Mouse (Mus musculus) kidney, embryonic 16.5 days (tissue): ENCODE results near the gene Gfod2. TPM values are rescaled to one million over a fixed set of nuclear protein-coding genes. Genes with fewer than 3 reads are reported as not detected.

ENCODE experiments used
- ATAC-seq: fragments of 200-750 bp; cut with Nextera tagmentation; 2 replicates; pipeline ENCODE4 v1.8.0; 2017; ENCODE audit warnings: moderate TSS enrichment; ENCODE audit not compliant: low FRiP score, low TSS enrichment
- H3K27ac ChIP-seq: fragments of 300-500 bp; sonication (generic); 2 replicates; pipeline ENCODE4 v1.5.1; 2014; ENCODE audit warnings: low read length
- H3K27me3 ChIP-seq: fragments of 300-500 bp; sonication (generic); 2 replicates; pipeline ENCODE4 v1.6.1; 2014; ENCODE audit warnings: low read length, control low read depth, mixed read lengths; ENCODE audit not compliant: insufficient read depth
- H3K36me3 ChIP-seq: fragments of 300-500 bp; sonication (generic); 2 replicates; pipeline ENCODE4 v1.6.1; 2014; ENCODE audit warnings: low read length, control low read depth, mixed read lengths; ENCODE audit not compliant: insufficient read depth
- H3K4me1 ChIP-seq: fragments of 300-500 bp; sonication (generic); 2 replicates; pipeline ENCODE4 v1.6.1; 2014; ENCODE audit warnings: low read length, control low read depth, mixed read lengths; ENCODE audit not compliant: insufficient read depth
- H3K4me2 ChIP-seq: fragments of 300-500 bp; sonication (generic); replicated peaks from 2 replicates; pipeline ENCODE4 v1.6.1; 2014; ENCODE audit warnings: low read depth, low read length
- H3K4me3 ChIP-seq: fragments of 300-500 bp; sonication (generic); 2 replicates; pipeline ENCODE4 v1.5.1; 2014; ENCODE audit warnings: mild to moderate bottlenecking, low read length
- H3K9ac ChIP-seq: fragments of 300-500 bp; sonication (generic); replicated peaks from 2 replicates; pipeline ENCODE4 v1.6.1; 2014; ENCODE audit warnings: low read length
- H3K9me3 ChIP-seq: fragments of 300-500 bp; sonication (generic); 2 replicates; pipeline ENCODE4 v1.6.1; 2016; ENCODE audit warnings: low read length, control low read depth
- WGBS: fragments of 180-500 bp; shearing (Covaris S2); extraction: QIAGEN DNeasy Blood & Tissue Kit; methylation state at CpG from one replicate; pipeline ENCODE4 v1.1.7; 2014; 5-methylcytosine and 5-hydroxymethylcytosine counted together
- polyA plus RNA-seq: library from polyadenylated mRNA; unstranded; fragments of >200 nt; fragmentation: Nextera tagmentation; extraction: Ambion mirVana; gene quantifications from 2 replicates; pipeline ENCODE4 v1.2.1, GENCODE M21; 2015

The Gfod2 gene
- polyA plus RNA-seq, 1 experiment from 2014 or later = 24.9 TPM

- under 1% methylated on average over 55 of the region's 55 CpGs for WGBS
- peak within 1 kb of the TSS; percentile 84 for H3K4me3 ChIP-seq
- no peaks in the 10 kb centered on the region for H3K9me3 ChIP-seq
- H3K27me3 ChIP-seq = no peaks in the 10 kb centered on the region
- peak within 1 kb of the TSS; percentile 75 for H3K9ac ChIP-seq
- peak within 1 kb of the TSS; percentile 95 for H3K4me2 ChIP-seq
- peak; percentile 78 for ATAC-seq
- H3K4me1 ChIP-seq = peaks cover 14% of the 10 kb centered on the region
- no peak within 1 kb of the TSS for H3K27ac ChIP-seq
- H3K36me3 ChIP-seq = peaks cover 17% of the 10 kb centered on the region
Measured at GRCm38 (mm10) chr8:105707498-105708403, 50.7 kb downstream of the Gfod2 start, which contains the start of the genes 4933405L10Rik and Enkd1. Gene 4933405L10Rik (plus strand): TSS chr8:105707655. Gene Enkd1 (minus strand): TSS chr8:105708210.

DNA sequence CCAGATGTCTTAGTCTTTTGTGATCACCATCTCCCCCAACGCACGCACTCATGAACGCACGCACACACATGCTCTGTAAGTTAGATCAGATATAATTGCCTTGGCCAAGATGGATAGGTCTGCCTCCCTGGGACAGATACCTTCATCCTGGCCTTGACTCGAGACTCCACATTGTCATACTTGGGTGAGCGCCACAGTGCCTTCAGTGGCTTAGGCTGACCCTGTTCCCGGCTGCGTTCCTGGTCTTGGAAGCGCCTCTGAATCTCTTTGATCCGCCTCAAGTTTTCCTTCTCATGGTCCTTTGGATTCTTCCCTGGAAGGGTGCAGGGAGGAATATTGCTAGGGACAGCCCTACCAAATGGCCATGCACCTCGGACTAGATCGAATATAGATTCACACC lies 52.0 kb downstream of the Gfod2 start:
- H3K4me1 ChIP-seq = peaks cover 24% of the 10 kb centered on the region
- no peaks in the 10 kb centered on the region for H3K9me3 ChIP-seq
- H3K36me3 ChIP-seq = peaks cover 19% of the 10 kb centered on the region
- WGBS = 57% methylated on average over 12 of the region's 12 CpGs
- peak overlapping the region; percentile 75 for H3K9ac ChIP-seq
- no peak overlapping the region for H3K27ac ChIP-seq
- H3K4me3 ChIP-seq = peak overlapping the region; percentile 84
- no peak for ATAC-seq
- no peaks in the 10 kb centered on the region for H3K27me3 ChIP-seq
- peak overlapping the region; percentile 95 for H3K4me2 ChIP-seq

- H3K27me3 ChIP-seq = no peaks in the 10 kb centered on the region
- H3K4me3 ChIP-seq = no peak overlapping the region
- WGBS = 91% methylated on average over 6 of the region's 6 CpGs
- H3K36me3 ChIP-seq = peaks cover 19% of the 10 kb centered on the region
- no peak overlapping the region for H3K27ac ChIP-seq
- H3K9me3 ChIP-seq = no peaks in the 10 kb centered on the region
- no peak overlapping the region for H3K4me2 ChIP-seq
- no peak for ATAC-seq
- no peak overlapping the region for H3K9ac ChIP-seq
- H3K4me1 ChIP-seq = peaks cover 28% of the 10 kb centered on the region
Measured at GRCm38 (mm10) chr8:105704955-105705354, 53.5 kb downstream of the Gfod2 start.

- Histone ChIP-seq H3K9me3 (no peaks in the 10 kb centered on the region), H3K4me3 (no peak overlapping the region), H3K36me3 (peaks cover 19% of the 10 kb centered on the region), H3K4me1 (peaks cover 33% of the 10 kb centered on the region), H3K27me3 (no peaks in the 10 kb centered on the region), H3K4me2 (no peak overlapping the region), H3K9ac (no peak overlapping the region), H3K27ac (no peak overlapping the region)
- no peak for ATAC-seq
- WGBS = 92% methylated on average over 34 of the region's 34 CpGs
Measured at GRCm38 (mm10) chr8:105704146-105704812, 54.2 kb downstream of the Gfod2 start.

DNA sequence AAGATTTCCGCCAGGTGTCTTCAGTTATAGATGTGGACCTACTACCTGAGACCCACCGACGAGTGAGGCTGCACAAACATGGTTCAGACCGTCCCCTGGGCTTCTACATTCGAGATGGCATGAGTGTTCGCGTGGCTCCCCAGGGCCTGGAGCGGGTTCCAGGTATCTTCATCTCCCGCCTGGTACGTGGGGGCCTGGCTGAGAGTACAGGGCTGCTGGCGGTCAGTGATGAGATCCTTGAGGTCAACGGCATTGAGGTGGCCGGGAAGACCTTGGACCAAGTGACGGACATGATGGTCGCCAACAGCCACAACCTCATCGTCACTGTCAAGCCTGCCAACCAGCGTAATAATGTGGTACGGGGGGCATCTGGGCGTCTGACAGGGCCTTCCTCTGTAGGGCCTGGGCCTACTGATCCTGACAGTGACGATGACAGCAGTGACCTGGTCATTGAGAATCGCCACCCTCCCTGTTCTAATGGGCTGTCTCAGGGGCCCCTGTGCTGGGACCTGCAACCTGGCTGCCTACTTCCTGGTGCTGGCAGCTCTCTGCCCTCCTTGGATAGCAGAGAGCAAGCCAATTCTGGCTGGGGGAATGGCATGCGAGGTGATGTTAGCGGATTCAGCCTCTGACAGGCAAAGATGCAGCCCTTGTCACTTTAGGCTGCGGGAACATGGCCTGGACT lies 55.6 kb downstream of the Gfod2 start:
- H3K9me3 ChIP-seq = no peaks in the 10 kb centered on the region
- no peak overlapping the region for H3K4me3 ChIP-seq
- 91% methylated on average over 24 of the region's 24 CpGs for WGBS
- no peak overlapping the region for H3K4me2 ChIP-seq
- no peak overlapping the region for H3K27ac ChIP-seq
- peaks cover 29% of the 10 kb centered on the region for H3K36me3 ChIP-seq
- H3K4me1 ChIP-seq = peaks cover 33% of the 10 kb centered on the region
- H3K9ac ChIP-seq = no peak overlapping the region
- ATAC-seq = no peak
- H3K27me3 ChIP-seq = no peaks in the 10 kb centered on the region

DNA sequence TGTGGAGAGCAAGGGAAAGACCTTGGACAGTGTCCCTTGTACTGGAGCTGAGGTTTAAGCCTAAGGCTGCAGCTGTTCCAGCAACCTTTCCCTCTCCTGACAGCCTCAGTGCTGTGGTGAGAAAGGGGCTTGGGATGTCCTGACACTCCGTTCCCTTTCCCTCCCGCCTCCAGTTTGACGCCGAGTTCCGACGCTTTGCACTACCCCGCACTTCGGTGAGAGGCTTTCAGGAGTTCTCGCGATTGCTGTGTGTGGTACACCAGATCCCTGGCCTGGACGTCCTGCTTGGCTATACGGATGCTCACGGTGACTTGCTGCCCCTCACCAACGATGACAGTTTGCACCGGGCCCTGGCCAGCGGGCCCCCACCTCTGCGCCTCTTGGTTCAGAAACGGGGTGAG lies 56.5 kb downstream of the Gfod2 start:
- no peaks in the 10 kb centered on the region for H3K9me3 ChIP-seq
- peaks cover 29% of the 10 kb centered on the region for H3K4me1 ChIP-seq
- H3K4me2 ChIP-seq = peak overlapping the region; percentile 93
- H3K27me3 ChIP-seq = no peaks in the 10 kb centered on the region
- peak overlapping the region; percentile 74 for H3K9ac ChIP-seq
- H3K36me3 ChIP-seq = peaks cover 38% of the 10 kb centered on the region
- H3K4me3 ChIP-seq = peak overlapping the region; percentile 71
- 0 out of 2 replicates have a peak, but pooled peaks have one; percentile 6 for ATAC-seq
- peak overlapping the region; percentile 65 for H3K27ac ChIP-seq
- WGBS = 39% methylated on average over 18 of the region's 18 CpGs

DNA sequence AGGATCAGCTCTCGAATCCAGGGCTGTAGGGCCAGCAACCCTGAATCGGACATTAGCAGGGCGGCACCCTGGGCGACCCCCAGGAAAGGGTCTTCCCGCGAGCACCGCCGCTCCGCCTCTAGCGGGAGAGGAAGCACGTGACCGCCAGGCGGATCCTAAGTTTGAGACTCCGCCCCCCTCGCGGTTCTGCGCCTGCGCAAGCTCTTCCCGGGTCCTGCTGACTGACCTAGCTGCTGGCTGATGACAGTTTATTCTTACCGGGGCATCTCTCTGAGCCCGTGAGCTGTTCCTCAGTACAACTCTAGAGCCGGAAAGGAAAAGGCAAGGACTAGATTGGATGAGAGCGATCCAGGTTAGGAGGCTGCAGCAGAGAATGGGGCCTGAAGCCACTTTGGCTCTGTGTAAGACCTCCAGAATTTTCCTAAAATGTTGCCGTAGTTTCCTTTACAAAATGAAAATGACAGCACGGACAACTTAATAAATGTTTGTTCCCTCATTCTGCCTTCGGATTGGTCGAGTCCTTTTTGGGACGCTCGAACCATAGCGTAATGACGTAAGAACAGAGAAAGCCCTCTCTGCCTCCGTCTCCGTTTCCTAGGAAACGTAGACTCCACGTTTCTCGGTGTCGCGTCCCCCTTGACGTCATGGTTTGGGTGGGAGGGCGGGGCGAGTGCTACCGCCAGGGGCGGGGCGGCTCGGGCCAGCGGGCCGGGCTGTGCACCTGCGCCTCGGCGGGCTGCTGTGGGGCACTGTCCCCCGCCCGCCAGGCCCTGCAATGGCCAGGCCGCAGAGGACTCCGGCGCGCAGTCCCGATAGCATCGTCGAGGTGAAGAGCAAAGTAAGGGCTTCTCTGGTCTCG lies 57.3 kb downstream of the Gfod2 start, which contains the start of the genes Acd and Pard6a:
Acd (minus strand) TSS at position 137 of the 859 bp plus-strand sequence.
Pard6a (plus strand) TSS at position 183 of the 859 bp plus-strand sequence.
- under 1% methylated on average over 60 of the region's 60 CpGs for WGBS
- Histone ChIP-seq H3K4me3 (peak within 1 kb of the TSS; percentile 71), H3K9me3 (no peaks in the 10 kb centered on the region), H3K4me1 (peaks cover 21% of the 10 kb centered on the region), H3K27ac (peak within 1 kb of the TSS; percentile 95), H3K27me3 (no peaks in the 10 kb centered on the region), H3K9ac (peak within 1 kb of the TSS; percentile 74), H3K36me3 (peaks cover 41% of the 10 kb centered on the region), H3K4me2 (peak within 1 kb of the TSS; percentile 93)
- peak; percentile 73 for ATAC-seq

GRCm38 (mm10) chr8:105700566-105700965 lies 57.9 kb downstream of the Gfod2 start:
- Histone ChIP-seq H3K36me3 (peaks cover 41% of the 10 kb centered on the region), H3K4me1 (peaks cover 19% of the 10 kb centered on the region), H3K4me3 (peak overlapping the region; percentile 71), H3K4me2 (peak overlapping the region; percentile 93), H3K27me3 (no peaks in the 10 kb centered on the region), H3K9ac (peak overlapping the region; percentile 74), H3K27ac (peak overlapping the region; percentile 95), H3K9me3 (no peaks in the 10 kb centered on the region)
- peak; percentile 39 for ATAC-seq
- under 1% methylated on average over 21 of the region's 21 CpGs for WGBS
